Mouse (Mus musculus) cerebellum, adult 2 months (tissue): ENCODE measurements around the gene Asf1b. TPM values are rescaled to one million over a fixed set of nuclear protein-coding genes. Genes with fewer than 3 reads are reported as not detected.
A peak's percentile ranks its signal among the peaks of the same experiment; 100 is the strongest.

Experiments used
- DNase-seq, 2 experiments: peaks; one replicate each; pipeline ENCODE4 v3.0.0; 2021
- H3K27ac ChIP-seq: fragments of 200-500 bp; 2 replicates; pipeline ENCODE4 v1.5.1; 2012; ENCODE audit warnings: low read length, control low read depth, inconsistent platforms; ENCODE audit not compliant: insufficient read depth
- H3K27me3 ChIP-seq: fragments of 200-500 bp; 2 replicates; pipeline ENCODE4 v1.6.1; 2012; ENCODE audit warnings: inconsistent platforms, mild to moderate bottlenecking, low read length, moderate library complexity; ENCODE audit not compliant: control insufficient read depth, insufficient read depth
- H3K4me1 ChIP-seq: fragments of 200-500 bp; 2 replicates; pipeline ENCODE4 v1.6.1; 2011; ENCODE audit warnings: low read length; ENCODE audit not compliant: control insufficient read depth, insufficient read depth
- H3K4me3 ChIP-seq: fragments of 200-500 bp; replicated peaks from 2 replicates; pipeline ENCODE3; 2011; ENCODE audit warnings: mild to moderate bottlenecking, low read depth, low read length, control low read depth; ENCODE audit not compliant: insufficient read depth
- CTCF ChIP-seq: fragments of 200-500 bp; IDR thresholded peaks from 2 replicates; pipeline ENCODE4 v1.5.1; 2011; ENCODE audit warnings: low read depth, mild to moderate bottlenecking, control low read depth, low read length, moderate library complexity, borderline replicate concordance; ENCODE audit not compliant: insufficient read depth
- POLR2A ChIP-seq: fragments of 200-500 bp; IDR thresholded peaks from 2 replicates; pipeline ENCODE4 v1.6.1; 2011; ENCODE audit warnings: low read length, control low read depth, borderline replicate concordance; ENCODE audit not compliant: insufficient read depth
- WGBS: fragments of 180-500 bp; shearing (Covaris S2); methylation state at CpG from one replicate; pipeline ENCODE4 v1.1.7; 2018; 5-methylcytosine and 5-hydroxymethylcytosine counted together
- polyA plus RNA-seq: library from polyadenylated mRNA; depleted of rRNA; stranded (reverse); fragments of >200 nt; gene quantifications from 2 replicates; pipeline ENCODE4 v1.2.3, GENCODE M21; 2012

Asf1b gene
- polyA plus RNA-seq, 1 experiment, result 2.5 TPM

GRCm38 (mm10) chr8:83917566-83917965 is 37.7 kb upstream of the Asf1b start:
- no peak overlapping the region for H3K27ac ChIP-seq
- H3K27me3 ChIP-seq, result no peaks in the 10 kb centered on the region
- no peak overlapping the region for H3K4me3 ChIP-seq
- WGBS, result 14% methylated on average over 6 of the region's 6 CpGs
- peak in 1 of 2 experiments; percentile 35 for DNase-seq
- TF ChIP-seq CTCF (no peak), POLR2A (no peak)
- peaks cover 50% of the 10 kb centered on the region for H3K4me1 ChIP-seq

- WGBS, result 56% methylated on average over 3 of the region's 3 CpGs
- no peak overlapping the region for H3K27ac ChIP-seq
These were observed 33.7 kb upstream of the Asf1b start for GRCm38 (mm10) chr8:83921558-83921957.

GRCm38 (mm10) chr8:83922727-83923126 is 32.6 kb upstream of the Asf1b start:
- WGBS, result 89% methylated on average over 8 of the region's 8 CpGs
- H3K27ac ChIP-seq, result no peak overlapping the region
- DNase-seq, result no peak
- no peaks in the 10 kb centered on the region for H3K27me3 ChIP-seq
- no peak for TF ChIP-seq CTCF
- TF ChIP-seq POLR2A, result no peak
- H3K4me3 ChIP-seq, result no peak overlapping the region
- peaks cover 4% of the 10 kb centered on the region for H3K4me1 ChIP-seq

More at GRCm38 (mm10) chr8:83921558-83921957, 33.7 kb upstream of the Asf1b start:
- DNase-seq, result peak; percentile 74 to 85
- Histone ChIP-seq H3K4me1 (peaks cover 14% of the 10 kb centered on the region), H3K4me3 (no peak overlapping the region), H3K27me3 (no peaks in the 10 kb centered on the region)
- TF ChIP-seq POLR2A (no peak), CTCF (peak; percentile 76; the same call in 1 of the 2 replicates)

- H3K4me3 ChIP-seq, result no peak overlapping the region
- WGBS, result 87% methylated on average over 5 of the region's 5 CpGs
- no peak for DNase-seq
- H3K27ac ChIP-seq, result no peak overlapping the region
- H3K27me3 ChIP-seq, result no peaks in the 10 kb centered on the region
- H3K4me1 ChIP-seq, result no peaks in the 10 kb centered on the region; the same call in 1 of the 2 replicates
- TF ChIP-seq CTCF (no peak), POLR2A (no peak)
These were observed 30.7 kb upstream of the Asf1b start for GRCm38 (mm10) chr8:83924585-83924984.

- H3K27me3 ChIP-seq, result no peaks in the 10 kb centered on the region
- TF ChIP-seq POLR2A, result no peak
- no peak for TF ChIP-seq CTCF
- WGBS, result 62% methylated on average over 7 of the region's 7 CpGs
- no peak overlapping the region for H3K27ac ChIP-seq
- H3K4me1 ChIP-seq, result no peaks in the 10 kb centered on the region
- no peak for DNase-seq
- no peak overlapping the region for H3K4me3 ChIP-seq
These were observed 29.0 kb upstream of the Asf1b start for GRCm38 (mm10) chr8:83926266-83926665.

- TF ChIP-seq POLR2A, result no peak
- no peak for TF ChIP-seq CTCF
- 69% methylated on average over 5 of the region's 5 CpGs for WGBS
- no peaks in the 10 kb centered on the region for H3K4me1 ChIP-seq
- peak in 1 of 2 experiments; percentile 13 for DNase-seq
- no peaks in the 10 kb centered on the region for H3K27me3 ChIP-seq
- no peak overlapping the region for H3K27ac ChIP-seq
- H3K4me3 ChIP-seq, result no peak overlapping the region
These were observed 21.1 kb upstream of the Asf1b start for GRCm38 (mm10) chr8:83934222-83934621.

GRCm38 (mm10) chr8:83934994-83935393 is 20.3 kb upstream of the Asf1b start:
- 75% methylated on average over 2 of the region's 2 CpGs for WGBS
- Histone ChIP-seq H3K27me3 (no peaks in the 10 kb centered on the region), H3K27ac (no peak overlapping the region), H3K4me1 (no peaks in the 10 kb centered on the region), H3K4me3 (no peak overlapping the region)
- no peak for DNase-seq
- TF ChIP-seq POLR2A (no peak), CTCF (no peak)

GRCm38 (mm10) chr8:83935435-83935834 is 19.9 kb upstream of the Asf1b start:
- TF ChIP-seq CTCF, result no peak
- TF ChIP-seq POLR2A, result no peak
- Histone ChIP-seq H3K27me3 (no peaks in the 10 kb centered on the region), H3K4me1 (no peaks in the 10 kb centered on the region), H3K4me3 (no peak overlapping the region), H3K27ac (no peak overlapping the region)
- DNase-seq, result no peak
- 87% methylated on average over 8 of the region's 8 CpGs for WGBS

- Histone ChIP-seq H3K27me3 (no peaks in the 10 kb centered on the region), H3K4me1 (no peaks in the 10 kb centered on the region), H3K27ac (no peak overlapping the region), H3K4me3 (no peak overlapping the region)
- TF ChIP-seq CTCF (no peak), POLR2A (no peak)
- no peak for DNase-seq
- 84% methylated on average over 7 of the region's 7 CpGs for WGBS
These were observed 17.7 kb upstream of the Asf1b start for GRCm38 (mm10) chr8:83937645-83938044.
